20 mouse cellular contexts compared by ENCODE assay signal in the genomic region with DNA sequence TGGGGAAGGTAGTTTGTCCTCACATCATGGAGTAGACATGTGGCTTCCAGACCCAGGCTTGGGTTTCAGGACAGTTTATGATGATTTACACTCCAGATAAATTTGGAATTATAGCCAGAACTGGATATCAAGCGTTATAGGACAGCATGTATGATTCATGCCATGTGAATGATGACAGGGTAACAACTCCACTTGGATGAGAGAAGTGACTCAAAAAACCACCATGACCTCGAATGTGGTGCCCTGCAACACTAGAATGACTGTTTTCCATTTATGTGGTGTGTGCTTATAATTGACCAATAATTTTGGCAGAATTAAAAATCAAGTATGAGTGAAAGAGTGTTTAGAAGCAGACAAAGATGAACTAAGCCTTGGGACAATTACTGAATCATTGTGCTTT.
"Had no signal": no experiment of that assay in that cellular context is flagged by ENCODE, and none has a peak within 500 bp of the region (broad histone marks: within the 10 kb centered on the region; RNA-seq: fewer than 3 reads in every experiment).

No protein-coding gene starts in this region.

- H3K36me3 ChIP-seq: heart, embryonic 13.5 days; heart, embryonic 15.5 days; hindbrain, embryonic 13.5 days; hindbrain, embryonic 15.5 days; kidney, embryonic 15.5 days; limb, embryonic 13.5 days; limb, embryonic 15.5 days; liver, embryonic 12.5 days had no signal

- DNase-seq: gastrocnemius, postnatal 25 days; heart, adult 2 months; heart, postnatal 14 days; heart, postnatal 36 days; kidney, adult 11 months; kidney, adult 2 months; kidney, adult 9 months; kidney, postnatal 14 days; kidney, postnatal 36 days; layer of hippocampus, adult 9-11 months; layer of hippocampus, postnatal 36 days; left cerebral cortex, postnatal 4 days had no signal

- H3K4me3 ChIP-seq: heart, adult 2 months; heart, embryonic 13.5 days; heart, embryonic 15.5 days; hindbrain, embryonic 13.5 days; hindbrain, embryonic 15.5 days; kidney, embryonic 15.5 days; limb, embryonic 13.5 days; limb, embryonic 15.5 days; liver, embryonic 12.5 days had no signal

- H3K27me3 ChIP-seq: heart, embryonic 13.5 days; heart, embryonic 15.5 days; hindbrain, embryonic 13.5 days; hindbrain, embryonic 15.5 days; kidney, embryonic 15.5 days; limb, embryonic 13.5 days; limb, embryonic 15.5 days; liver, embryonic 12.5 days had no signal
